Mouse (Mus musculus) B cell, adult 62 days (primary cell): ENCODE data around the gene Sncb. TPM values are rescaled to one million over a fixed set of nuclear protein-coding genes. Genes with fewer than 3 reads are reported as not detected.

ENCODE experiments used
- total RNA-seq: library from RNA; stranded (reverse); gene quantifications from 4 replicates; pipeline ENCODE4 v1.2.4, GENCODE M21; 2023

Gene Sncb
- total RNA-seq, result not detected in 4 replicates

DNA sequence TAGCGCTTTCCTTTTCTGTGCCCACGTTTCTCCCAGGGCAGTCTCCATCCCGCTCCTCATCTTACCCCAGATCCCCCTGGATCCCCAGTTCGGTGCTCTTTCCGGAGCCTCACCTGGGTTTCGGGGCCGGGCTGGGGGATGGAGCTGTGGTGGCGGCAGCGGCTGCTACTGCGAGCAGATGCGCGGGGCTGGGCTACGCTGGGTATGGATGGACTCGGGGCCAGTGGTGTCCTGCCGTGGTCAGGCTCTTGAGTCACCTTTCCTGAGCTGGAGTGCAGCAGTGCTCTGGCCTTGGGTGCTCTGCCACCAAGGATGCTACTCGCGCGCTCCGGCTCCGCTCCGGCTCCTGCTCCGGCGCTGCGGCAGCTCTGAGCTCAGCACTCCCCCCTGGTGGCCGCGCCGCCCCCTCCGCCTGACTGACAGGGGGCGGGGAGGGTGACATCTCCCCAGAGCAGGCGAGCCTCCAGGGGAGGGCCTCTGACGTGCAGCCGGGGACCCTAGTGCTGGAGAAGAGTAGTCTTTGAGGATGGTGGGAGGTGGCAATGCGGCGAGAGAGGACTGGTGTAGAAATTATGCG is at the start of gene Sncb:
TSS of gene Sncb (minus strand) at position 404 of the 577 bp plus-strand sequence.

DNA sequence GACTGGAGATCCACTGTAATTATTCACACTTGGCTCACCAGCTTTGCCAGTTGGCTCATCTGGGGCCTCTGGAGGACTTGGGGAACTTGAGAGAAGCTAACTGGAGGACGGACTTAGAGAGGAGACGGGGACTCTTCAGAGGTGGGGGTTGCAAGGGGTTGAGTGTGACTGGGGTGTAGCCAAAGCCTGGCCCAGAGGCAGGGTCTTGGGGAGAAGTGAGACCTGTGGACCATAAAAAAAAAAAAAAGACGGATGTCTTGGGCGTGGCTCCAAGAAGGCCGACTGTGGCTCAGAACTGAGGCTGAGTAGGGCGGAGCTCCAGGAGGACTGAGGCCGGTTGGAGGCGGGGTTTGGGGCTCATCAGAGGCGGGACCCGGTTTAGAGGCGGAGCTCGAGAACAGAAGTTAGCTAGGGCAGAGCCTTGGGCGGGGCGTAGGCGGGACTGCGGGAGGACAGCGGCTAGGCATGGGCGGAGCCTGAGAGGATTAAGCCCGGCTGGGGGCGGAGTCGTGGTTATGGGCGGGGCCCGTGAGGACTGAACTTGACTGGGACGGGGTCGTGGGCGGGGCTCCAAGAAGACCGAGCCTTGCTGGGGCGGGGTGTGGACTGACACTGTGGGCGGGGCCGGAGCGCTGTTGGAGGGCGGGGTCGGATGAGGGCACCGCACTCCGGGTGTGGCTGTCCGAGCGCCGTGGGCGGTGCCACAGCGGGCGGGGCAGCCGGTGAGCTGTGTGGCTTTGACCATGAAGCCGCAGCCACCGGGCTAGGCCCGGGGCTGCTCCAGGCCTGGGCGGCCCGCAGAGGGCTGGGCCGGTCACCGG is 22.6 kb upstream of the Sncb start, which contains the start of gene Tspan17:
TSS of gene Tspan17 (plus strand) at position 638 of the 821 bp plus-strand sequence.

DNA sequence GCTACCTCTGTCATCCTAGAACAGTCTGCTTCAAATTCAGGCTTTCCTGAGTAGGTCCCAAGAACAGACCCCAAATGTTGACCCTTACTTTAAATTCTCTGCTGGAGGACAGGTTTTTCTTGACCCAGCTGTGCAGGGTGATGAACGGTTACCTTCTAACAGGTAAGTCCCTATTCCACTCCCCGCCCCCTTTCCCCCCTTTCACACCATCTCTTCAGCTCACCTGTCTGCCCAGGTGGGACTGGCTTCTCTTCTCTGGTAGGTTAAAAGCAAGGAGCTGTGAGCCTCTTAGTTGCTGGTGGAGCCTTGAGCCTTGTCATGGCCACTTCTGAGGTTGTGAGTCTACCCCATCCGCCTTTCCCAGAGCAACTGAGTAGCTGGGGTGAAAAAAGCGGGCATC is 17.3 kb upstream of the Sncb start, which contains the start of gene Eif4e1b:
TSS of gene Eif4e1b (plus strand) at position 301 of the 400 bp plus-strand sequence.

DNA sequence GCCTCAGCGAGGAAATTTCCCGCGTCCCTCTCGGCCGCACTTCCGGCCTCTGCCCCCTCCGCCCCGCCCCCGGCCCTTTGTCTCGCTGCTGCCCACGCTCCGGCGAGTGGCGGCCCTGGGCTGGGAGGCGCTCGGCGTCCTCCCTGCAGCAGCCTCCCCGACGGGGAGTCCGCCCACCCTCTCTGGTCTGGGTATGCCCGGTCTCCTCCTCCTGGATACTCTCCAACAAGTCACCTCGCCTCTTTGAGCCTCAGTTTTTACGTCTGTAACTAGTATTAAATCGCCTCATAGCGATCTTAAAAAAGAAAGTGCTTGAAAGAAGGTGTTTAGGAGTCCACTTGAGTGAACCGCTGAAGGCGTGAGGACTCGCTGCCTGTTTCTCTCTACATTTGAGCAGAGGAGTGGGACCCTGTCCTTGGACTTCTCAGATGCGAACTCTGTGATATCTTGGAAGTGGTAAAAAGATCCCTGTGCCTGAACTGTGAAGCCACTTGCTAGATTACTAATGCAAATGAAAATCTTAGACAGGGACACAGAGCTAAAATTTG is 16.5 kb downstream of the Sncb start, which contains the start of gene Gprin1:
TSS of gene Gprin1 (minus strand) at position 11 of the 548 bp plus-strand sequence.

Other genes with a start within 250 kb of the Sncb start
- 31.9 to 42.3 TPM (median 38.0 TPM) in 4 replicates for gene 4833439L19Rik, start 201.2 kb downstream of the Sncb start, total RNA-seq
- gene Arl10, start 191.6 kb downstream of the Sncb start, total RNA-seq, result 4.6 to 10.3 TPM (median 9.0 TPM) in 4 replicates
- 15.0 to 25.6 TPM (median 18.9 TPM) in 4 replicates for gene Nop16, start 176.5 kb downstream of the Sncb start, total RNA-seq
- gene Higd2a, start 176.4 kb downstream of the Sncb start, total RNA-seq, result 53.9 to 59.8 TPM (median 56.6 TPM) in 4 replicates
- 20.9 to 25.5 TPM (median 21.3 TPM) in 4 replicates for gene Cltb, start 155.3 kb downstream of the Sncb start, total RNA-seq
- gene Faf2, start 144.8 kb downstream of the Sncb start, total RNA-seq, result 55.6 to 66.1 TPM (median 59.9 TPM) in 4 replicates
- gene Rnf44, start 72.7 kb downstream of the Sncb start, total RNA-seq, result 256 to 280 TPM (median 267 TPM) in 4 replicates
- not detected in 4 replicates for gene Cdhr2, start 65.1 kb downstream of the Sncb start, total RNA-seq
- not detected in 4 replicates for gene Gprin1, start 16.7 kb downstream of the Sncb start, total RNA-seq
- not detected in 4 replicates for gene Eif4e1b, start 17.4 kb upstream of the Sncb start, total RNA-seq
- 3.1 to 12.3 TPM (median 7.9 TPM) in 4 replicates for gene Tspan17, start 22.8 kb upstream of the Sncb start, total RNA-seq
- gene Unc5a, start 182.8 kb upstream of the Sncb start, total RNA-seq, result 0.30 TPM in 1 of 4 replicates, not detected in the others